Mouse (Mus musculus) olfactory bulb, adult 2 months (tissue): ENCODE data around the gene Gm7879.

ENCODE experiments used
- CTCF ChIP-seq: fragments of 200-500 bp; IDR thresholded peaks from 2 replicates; pipeline ENCODE4 v1.5.1; 2012; ENCODE audit warnings: low read depth, mild to moderate bottlenecking, low read length, moderate library complexity; ENCODE audit not compliant: insufficient read depth
- POLR2A ChIP-seq: fragments of 200-500 bp; IDR thresholded peaks from 2 replicates; pipeline ENCODE4 v1.6.1; 2012; ENCODE audit warnings: mild to moderate bottlenecking, low read depth, low read length, moderate library complexity; ENCODE audit not compliant: insufficient read depth

- no peak for TF ChIP-seq CTCF
- TF ChIP-seq POLR2A = no peak
Observed at GRCm38 (mm10) chr5:43882034-43882433, 30.9 kb upstream of the Gm7879 start.
